Mouse (Mus musculus) hindbrain, postnatal 0 days (tissue): Measurements from ENCODE around the gene Pfkl. TPM values are rescaled to one million over a fixed set of nuclear protein-coding genes. Genes with fewer than 3 reads are reported as not detected.
A peak's percentile ranks its signal among the peaks of the same experiment; 100 is the strongest.

Experiments used
- ATAC-seq: fragments of 200-750 bp; cut with Nextera tagmentation; 2 replicates; pipeline ENCODE4 v1.8.0; 2017; ENCODE audit warnings: mild to moderate bottlenecking, moderate TSS enrichment, moderate library complexity
- DNase-seq: peaks from one replicate; pipeline ENCODE4 v3.0.0-alpha.2; 2015; ENCODE audit warnings: low spot score
- H3K27ac ChIP-seq: fragments of 300-500 bp; sonication (generic); 2 replicates; pipeline ENCODE4 v1.5.1; 2014; ENCODE audit warnings: mild to moderate bottlenecking
- H3K27me3 ChIP-seq: fragments of 300-500 bp; sonication (generic); 2 replicates; pipeline ENCODE4 v1.6.1; 2014; ENCODE audit warnings: low read length, mixed read lengths; ENCODE audit not compliant: insufficient read depth
- H3K36me3 ChIP-seq: fragments of 300-500 bp; sonication (generic); 2 replicates; pipeline ENCODE4 v1.6.1; 2014; ENCODE audit warnings: low read length, mixed read lengths; ENCODE audit not compliant: insufficient read depth
- H3K4me1 ChIP-seq: fragments of 300-500 bp; sonication (generic); 2 replicates; pipeline ENCODE4 v1.6.1; 2014; ENCODE audit warnings: antibody characterized with exemption, low read length, mixed read lengths; ENCODE audit not compliant: insufficient read depth
- H3K4me2 ChIP-seq: fragments of 300-500 bp; sonication (generic); 2 replicates; pipeline ENCODE4 v1.6.1; 2014; ENCODE audit warnings: low read depth, mild to moderate bottlenecking, low read length, moderate library complexity, mixed read lengths
- H3K4me3 ChIP-seq: fragments of 300-500 bp; sonication (generic); 2 replicates; pipeline ENCODE4 v1.5.1; 2014; ENCODE audit warnings: low read length
- H3K9ac ChIP-seq: fragments of 300-500 bp; sonication (generic); replicated peaks from 2 replicates; pipeline ENCODE4 v1.6.1; 2014; ENCODE audit warnings: mild to moderate bottlenecking, low read length, moderate library complexity, mixed read lengths
- H3K9me3 ChIP-seq: fragments of 300-500 bp; sonication (generic); 2 replicates; pipeline ENCODE4 v1.6.1; 2016; ENCODE audit warnings: low read length, mixed read lengths
- CTCF ChIP-seq: IDR thresholded peaks from 2 replicates; pipeline ENCODE4 v1.5.1; 2016; ENCODE audit warnings: antibody characterized with exemption, control low read depth, low read depth
- WGBS: fragments of 180-500 bp; shearing (Covaris S2); extraction: QIAGEN DNeasy Blood & Tissue Kit; methylation state at CpG from one replicate; pipeline ENCODE4 v1.1.7; 2014; 5-methylcytosine and 5-hydroxymethylcytosine counted together
- polyA plus RNA-seq: library from polyadenylated mRNA; unstranded; fragments of >200 nt; fragmentation: Nextera tagmentation; extraction: Ambion mirVana; gene quantifications from 2 replicates; pipeline ENCODE4 v1.2.1, GENCODE M21; 2015
- total RNA-seq: library from RNA; depleted of rRNA; stranded (reverse); fragments of >200 nt; gene quantifications from 2 replicates; pipeline ENCODE4 v1.2.3, GENCODE M21; 2014

Gene Pfkl
- total and polyA plus RNA-seq, 2 experiments from 2014 or later = 96.5 to 183 TPM

DNA sequence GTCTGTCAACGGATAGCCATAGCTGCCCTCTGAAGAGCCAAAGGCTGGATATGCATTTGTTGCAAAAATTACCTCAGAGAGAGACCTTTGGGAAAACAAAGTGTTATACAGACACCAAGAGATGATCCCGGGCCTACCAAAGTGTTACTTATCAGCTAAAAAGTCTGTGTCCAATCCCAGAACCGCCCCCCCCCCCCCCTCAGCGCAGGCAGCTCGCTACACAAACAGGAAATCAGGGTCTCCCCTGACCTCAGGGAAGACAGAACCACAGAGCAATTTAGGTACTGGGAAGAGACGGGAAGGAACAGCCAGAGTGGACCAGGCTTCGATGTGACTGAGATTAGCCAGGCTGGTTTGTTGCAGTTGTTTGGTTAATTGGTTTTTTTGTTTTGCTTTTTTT, 2.7 kb downstream of the Pfkl start:
- Histone ChIP-seq H3K9ac (0 out of 2 replicates have a peak overlapping the region, but pooled peaks have one; percentile 14), H3K9me3 (no peaks in the 10 kb centered on the region), H3K36me3 (peaks cover 5% of the 10 kb centered on the region; the same call in 1 of the 2 replicates), H3K4me3 (no peak overlapping the region), H3K27me3 (no peaks in the 10 kb centered on the region), H3K4me1 (peaks cover 23% of the 10 kb centered on the region), H3K4me2 (no peak overlapping the region), H3K27ac (no peak overlapping the region)
- ATAC-seq (no peak), DNase-seq (no peak)
- 58% methylated on average over 7 of the region's 7 CpGs for WGBS
- TF ChIP-seq CTCF = no peak

DNA sequence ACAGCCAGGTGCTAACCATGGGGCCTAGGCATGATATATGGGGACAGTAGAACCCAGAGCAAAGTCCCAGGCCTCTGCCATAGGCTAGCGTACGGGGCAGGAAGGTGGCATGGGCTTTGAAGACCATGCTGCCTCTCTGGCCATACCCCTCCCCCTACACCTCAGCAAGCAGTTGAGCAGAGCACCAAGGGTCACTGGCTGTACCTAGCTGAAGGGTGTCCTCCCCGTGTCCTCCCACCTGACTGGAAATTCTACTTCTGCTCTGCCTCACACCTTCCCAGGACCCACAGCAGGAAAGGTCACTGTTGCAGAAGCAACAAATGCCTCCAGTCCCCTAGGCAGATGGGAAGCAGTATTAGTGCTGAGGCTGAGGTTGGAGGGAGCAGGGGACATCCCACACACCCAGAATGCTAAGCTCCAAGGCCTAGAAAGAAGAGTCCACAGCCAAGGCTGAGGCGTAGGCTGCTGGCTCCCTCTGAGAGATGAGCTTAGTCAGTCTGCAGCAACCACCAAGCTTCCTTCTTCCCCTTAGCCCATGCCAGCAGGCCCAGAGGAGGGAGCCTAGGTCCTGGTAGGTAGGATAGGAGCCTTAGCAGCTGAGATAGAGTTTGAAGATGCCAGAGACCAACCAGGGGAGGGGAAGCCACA, 4.0 kb downstream of the Pfkl start:
- Histone ChIP-seq H3K9me3 (no peaks in the 10 kb centered on the region), H3K9ac (no peak overlapping the region), H3K4me1 (peaks cover 23% of the 10 kb centered on the region), H3K36me3 (peaks cover 15% of the 10 kb centered on the region), H3K27me3 (no peaks in the 10 kb centered on the region), H3K4me3 (no peak overlapping the region), H3K4me2 (no peak overlapping the region), H3K27ac (no peak overlapping the region)
- 85% methylated on average over 4 of the region's 4 CpGs for WGBS
- DNase-seq = no peak
- no peak for TF ChIP-seq CTCF
- no peak for ATAC-seq

DNA sequence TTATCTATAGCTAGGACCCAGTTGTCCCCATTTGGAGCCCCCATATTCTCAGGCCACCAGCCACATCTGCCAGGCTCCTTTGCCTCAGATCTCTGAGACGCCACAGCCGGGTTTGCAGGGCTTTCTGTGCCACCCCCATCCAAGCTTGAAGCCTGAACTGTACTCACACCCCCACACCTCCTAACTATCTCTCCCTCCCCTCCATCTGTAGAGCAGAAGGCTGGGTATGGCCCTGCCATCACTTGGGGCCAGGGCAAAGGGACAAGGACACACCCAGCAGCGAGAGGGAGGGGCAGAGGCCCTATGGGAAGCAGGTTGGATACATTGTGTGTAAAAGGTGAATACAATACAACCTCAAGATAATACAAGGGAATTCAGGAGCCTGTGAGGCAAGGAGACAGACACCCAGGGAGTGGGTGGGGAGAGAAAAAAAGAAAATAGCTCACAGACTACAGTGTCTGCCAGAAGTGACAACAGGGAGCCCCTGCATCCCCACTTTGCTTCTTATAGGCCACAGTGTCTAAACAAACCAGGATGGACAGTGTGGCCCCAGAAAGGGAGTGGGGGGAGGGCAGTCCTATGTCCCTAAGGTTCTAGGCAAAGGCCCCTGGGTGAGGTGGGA, 5.3 kb downstream of the Pfkl start:
- no peak for ATAC-seq

DNA sequence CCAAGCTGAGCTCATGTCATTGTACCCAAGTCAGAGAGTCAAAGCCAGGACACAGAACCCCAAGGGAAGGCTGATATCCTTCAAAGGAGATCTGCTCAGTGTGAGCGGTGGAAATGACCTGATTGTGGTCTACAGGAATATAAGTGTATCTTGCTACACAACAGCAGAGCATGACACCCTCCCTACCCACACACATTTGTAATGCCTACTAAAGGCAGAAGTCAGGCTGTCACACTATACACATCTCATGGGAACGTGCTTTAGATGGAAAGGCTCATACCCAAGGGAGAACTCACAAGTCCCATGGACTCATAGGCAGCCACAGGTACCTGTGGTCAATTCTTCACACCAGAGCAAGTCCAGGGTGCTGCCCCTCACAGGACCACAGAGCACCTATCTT, 7.6 kb downstream of the Pfkl start:
- 95% methylated on average over 2 of the region's 2 CpGs for WGBS
- DNase-seq (no peak), ATAC-seq (no peak)
- TF ChIP-seq CTCF = no peak
- Histone ChIP-seq H3K36me3 (peaks cover 42% of the 10 kb centered on the region), H3K4me3 (no peak overlapping the region), H3K27ac (no peak overlapping the region), H3K9ac (no peak overlapping the region), H3K9me3 (no peaks in the 10 kb centered on the region), H3K4me1 (0 out of 2 replicates have a peak, but pooled peaks cover 8% of the 10 kb centered on the region), H3K27me3 (no peaks in the 10 kb centered on the region), H3K4me2 (no peak overlapping the region)

More for the DNA sequence above, 5.3 kb downstream of the Pfkl start:
- no peak for TF ChIP-seq CTCF
- no peak overlapping the region for H3K4me2 ChIP-seq
- H3K4me3 ChIP-seq = no peak overlapping the region
- 90% methylated on average over 3 of the region's 3 CpGs for WGBS
- H3K9me3 ChIP-seq = no peaks in the 10 kb centered on the region
- peaks cover 28% of the 10 kb centered on the region for H3K36me3 ChIP-seq
- peaks cover 23% of the 10 kb centered on the region for H3K4me1 ChIP-seq
- no peak overlapping the region for H3K9ac ChIP-seq
- no peaks in the 10 kb centered on the region for H3K27me3 ChIP-seq
- no peak overlapping the region for H3K27ac ChIP-seq
- no peak for DNase-seq

DNA sequence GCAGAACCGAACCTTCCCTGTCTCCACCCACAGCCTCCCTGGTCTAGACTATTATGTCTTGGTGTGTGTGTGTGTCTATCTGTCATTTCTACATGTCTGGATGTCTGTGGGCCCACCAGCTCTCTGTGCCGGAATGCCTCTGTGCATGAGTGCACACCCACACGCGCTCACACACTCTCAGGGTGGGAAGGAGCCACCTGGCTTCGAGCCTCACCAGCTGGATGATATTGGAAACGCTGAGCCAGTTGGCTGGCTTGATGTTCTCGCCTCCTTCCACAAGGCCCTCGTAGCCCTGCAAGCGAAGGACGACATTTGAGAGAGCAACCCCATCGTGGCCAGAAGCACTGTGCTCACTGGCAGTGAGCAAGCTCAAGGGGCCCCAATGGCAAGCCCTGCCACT, 8.1 kb downstream of the Pfkl start:
- no peak for DNase-seq

GRCm38 (mm10) chr10:78000200-78000599, 9.7 kb downstream of the Pfkl start:
- Histone ChIP-seq H3K9ac (no peak overlapping the region), H3K27ac (no peak overlapping the region), H3K4me2 (no peak overlapping the region), H3K4me3 (no peak overlapping the region), H3K27me3 (no peaks in the 10 kb centered on the region), H3K36me3 (peaks cover 53% of the 10 kb centered on the region), H3K9me3 (no peaks in the 10 kb centered on the region), H3K4me1 (no peaks in the 10 kb centered on the region)
- WGBS = 85% methylated on average over 5 of the region's 5 CpGs
- TF ChIP-seq CTCF = no peak
- DNase-seq (no peak), ATAC-seq (no peak)

More for the DNA sequence above, 8.1 kb downstream of the Pfkl start:
- H3K9ac ChIP-seq = no peak overlapping the region
- peaks cover 44% of the 10 kb centered on the region for H3K36me3 ChIP-seq
- no peak for TF ChIP-seq CTCF
- H3K27me3 ChIP-seq = no peaks in the 10 kb centered on the region
- WGBS = 79% methylated on average over 11 of the region's 11 CpGs
- ATAC-seq = no peak; the same call in 1 of the 2 replicates
- H3K9me3 ChIP-seq = no peaks in the 10 kb centered on the region
- no peak overlapping the region for H3K27ac ChIP-seq
- H3K4me2 ChIP-seq = no peak overlapping the region
- no peak overlapping the region for H3K4me3 ChIP-seq
- 0 out of 2 replicates have a peak, but pooled peaks cover 5% of the 10 kb centered on the region for H3K4me1 ChIP-seq

- no peak overlapping the region for H3K4me2 ChIP-seq
- H3K9ac ChIP-seq = no peak overlapping the region
- TF ChIP-seq CTCF = no peak
- H3K4me3 ChIP-seq = no peak overlapping the region
- WGBS = 82% methylated on average over 3 of the region's 3 CpGs
- H3K27me3 ChIP-seq = no peaks in the 10 kb centered on the region
- H3K27ac ChIP-seq = no peak overlapping the region
- H3K9me3 ChIP-seq = no peaks in the 10 kb centered on the region
- DNase-seq = no peak
- ATAC-seq = no peak
- H3K36me3 ChIP-seq = peaks cover 56% of the 10 kb centered on the region
- no peaks in the 10 kb centered on the region for H3K4me1 ChIP-seq
These were observed 14.2 kb downstream of the Pfkl start for GRCm38 (mm10) chr10:77995639-77996038.
